Mouse (Mus musculus): ENCODE data around the gene Cdh13.

- TF ChIP-seq TCF12 (IDR thresholded peaks at IDR 0.05; ENCODE audit: insufficient read depth, poor library complexity, severe bottlenecking) = no peak
- TF ChIP-seq POLR2AphosphoS2 (IDR thresholded peaks at IDR 0.05; ENCODE audit: insufficient read length, low read depth) = no peak
- no peak for TF ChIP-seq MYOG (IDR thresholded peaks at IDR 0.05; ENCODE audit: control insufficient read depth in 1 of 3, insufficient read depth in 1 of 3, insufficient read length in 2 of 3, low read depth in 2 of 3)
Measured at GRCm38 (mm10) chr8:118713596-118713995, 430.1 kb downstream of the Cdh13 start.

Data from myocyte (in vitro differentiated cells).